Mouse (Mus musculus): Measurements from ENCODE around the gene Mettl14. TPM values are rescaled to one million over a fixed set of nuclear protein-coding genes. Genes with fewer than 3 reads are reported as not detected.
"Not testable (repeated sequence)": the region's sequence is repeated elsewhere in the genome, so short reads cannot be mapped to it uniquely, and the experiment has no call there.

The Mettl14 gene
- total RNA-seq, 2 experiments from 2014 or later: 12.3 to 13.6 TPM

DNA sequence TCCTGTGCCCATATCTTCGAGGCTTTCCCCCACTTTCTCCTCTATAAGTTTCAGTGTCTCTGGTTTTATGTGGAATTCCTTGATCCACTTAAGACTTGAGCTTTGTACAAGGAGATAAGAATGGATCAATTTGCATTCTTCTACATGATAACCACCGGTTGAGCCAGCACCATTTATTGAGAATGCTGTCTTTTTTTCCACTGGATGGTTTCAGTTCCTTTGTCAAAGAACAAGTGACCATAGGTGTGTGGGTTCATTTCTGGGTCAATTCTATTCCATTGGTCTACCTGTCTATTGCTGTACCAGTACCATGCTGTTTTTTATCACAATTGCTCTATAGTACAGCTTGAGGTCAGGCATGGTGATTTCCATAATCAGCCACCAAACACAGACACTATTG, 19.1 kb downstream of the Mettl14 start:
- DNase-seq (ENCODE audit: low spot score in 2 of 2): not testable (repeated sequence)

DNA sequence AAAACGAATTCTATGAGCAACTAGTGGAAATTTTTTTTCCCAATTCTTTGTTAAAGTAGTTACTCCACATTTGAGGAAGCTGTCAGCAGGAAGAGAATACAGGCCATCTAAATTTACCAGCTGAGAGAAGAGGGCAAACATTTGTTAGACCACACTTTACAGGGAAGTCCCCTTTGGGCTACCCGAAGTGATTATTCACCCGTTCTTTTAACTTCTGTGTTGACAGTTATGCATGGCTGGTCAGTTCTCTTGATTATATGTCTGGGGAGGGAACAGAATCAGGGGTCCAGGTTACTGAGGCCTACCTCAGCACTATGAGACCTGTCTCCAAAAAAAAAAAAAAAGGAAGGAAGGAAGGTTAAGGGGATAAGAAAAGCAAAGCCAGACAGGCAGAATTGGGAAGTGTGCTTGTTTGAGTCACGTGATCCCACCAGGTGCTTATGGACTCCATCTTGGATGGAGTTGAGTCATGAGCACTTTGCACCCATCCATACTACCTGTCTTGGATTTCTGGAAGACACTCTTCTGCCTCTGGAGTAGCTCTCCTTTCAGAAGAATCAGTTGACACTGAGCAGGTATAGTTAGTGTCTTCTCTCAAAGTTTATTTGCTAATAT, 29.4 kb downstream of the Mettl14 start:
- no peak for DNase-seq (ENCODE audit: low spot score in 2 of 2)

DNA sequence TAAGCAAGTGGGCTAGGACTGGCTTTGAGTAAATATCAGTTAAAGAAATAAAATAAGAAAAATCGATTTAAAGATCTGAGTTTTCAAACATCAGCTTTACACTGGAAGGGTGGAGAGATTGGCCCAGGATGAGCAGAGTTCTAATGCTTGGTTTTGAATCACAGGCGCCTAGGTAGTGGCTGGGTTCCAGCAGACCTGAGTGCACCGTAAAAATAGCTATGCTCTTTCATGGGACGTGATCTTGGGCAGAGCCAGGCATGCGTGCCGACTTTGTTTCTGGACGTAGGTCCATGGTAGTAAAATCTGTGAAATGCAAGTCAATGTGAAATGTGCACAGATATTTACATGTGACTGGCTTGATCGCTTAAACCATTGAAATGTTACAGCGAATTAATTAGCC, 31.5 kb downstream of the Mettl14 start:
- no peak for DNase-seq (ENCODE audit: low spot score in 2 of 2)

DNA sequence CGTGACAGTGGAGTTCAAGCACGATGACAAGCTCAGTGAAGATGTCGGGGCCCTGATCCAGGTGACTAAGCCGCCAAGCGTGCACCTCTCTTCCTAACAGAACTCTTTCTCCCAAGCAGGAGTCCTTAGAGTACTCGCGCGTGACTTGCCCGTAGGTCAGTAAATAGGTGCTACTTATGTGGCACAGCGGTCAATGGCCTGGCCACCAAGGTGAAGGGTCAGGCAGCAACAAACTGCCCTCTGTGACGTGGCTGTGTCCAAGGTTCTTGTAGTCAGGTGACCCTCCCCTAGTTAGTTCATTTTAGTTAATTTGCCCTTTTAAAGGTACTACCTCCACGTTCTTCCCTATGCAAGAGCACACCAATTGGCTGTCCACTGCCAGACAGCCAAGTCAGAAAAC, 32.2 kb downstream of the Mettl14 start:
- no peak for DNase-seq (ENCODE audit: low spot score in 2 of 2)

DNA sequence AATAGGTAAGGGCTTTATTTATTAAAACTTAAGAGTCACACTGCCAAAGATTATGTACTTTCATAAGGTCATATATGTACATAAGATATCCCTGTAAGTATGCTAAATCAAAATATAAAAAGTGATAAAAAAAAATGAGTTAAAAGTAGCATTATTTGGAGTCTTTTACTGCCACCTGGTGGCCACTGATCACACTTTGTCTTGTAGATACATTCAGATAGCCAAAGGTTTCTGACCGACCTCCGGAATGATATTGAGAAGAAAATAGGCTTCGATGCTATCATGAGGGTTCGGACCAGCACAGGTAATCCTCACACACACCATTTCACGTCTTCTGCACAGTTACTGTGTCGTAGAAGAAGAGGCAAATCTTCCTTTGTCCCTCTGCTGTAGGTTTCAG, 32.7 kb downstream of the Mettl14 start:
- DNase-seq (ENCODE audit: low spot score in 2 of 2): peak in 1 of 2 experiments; percentile 48

DNA sequence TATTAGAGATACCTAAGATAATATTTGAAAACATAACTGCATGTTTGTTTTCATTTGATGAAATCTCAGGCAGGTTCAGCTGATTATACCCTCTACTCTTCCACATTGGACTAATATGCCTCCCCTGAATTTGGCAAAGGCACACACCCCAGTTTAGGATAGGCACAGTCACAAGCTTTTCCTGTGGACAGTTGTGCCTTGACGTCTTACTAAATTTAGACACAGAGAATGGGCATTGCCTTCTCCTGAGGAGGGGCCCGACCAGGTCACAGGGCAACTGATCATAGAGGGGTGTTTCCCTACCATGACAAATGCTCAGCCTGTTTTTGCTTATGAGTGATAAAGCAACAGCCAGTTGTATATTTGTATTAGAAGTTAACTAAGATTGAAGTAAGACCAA, 34.4 kb downstream of the Mettl14 start:
- DNase-seq (ENCODE audit: low spot score in 2 of 2): no peak

DNA sequence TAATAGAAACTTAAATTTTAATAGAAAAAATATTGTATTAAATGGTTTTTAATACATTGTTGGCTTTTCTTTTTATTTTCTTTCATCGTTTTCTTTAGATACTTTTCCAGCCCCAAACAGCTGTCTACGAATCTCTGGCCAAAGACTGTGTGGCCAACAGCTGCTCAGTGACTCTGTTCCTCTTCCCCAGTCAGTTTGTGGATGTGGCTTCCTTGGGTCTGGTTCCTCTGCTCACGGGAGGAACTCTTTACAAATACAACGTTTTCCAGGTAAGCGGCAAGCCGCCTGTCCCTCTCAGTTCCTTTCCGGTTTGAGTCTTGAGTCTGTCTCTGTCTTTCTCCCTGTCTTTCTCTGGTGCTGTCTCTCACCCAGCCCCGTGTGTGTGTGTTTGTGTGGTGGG, 35.3 kb downstream of the Mettl14 start:
- DNase-seq (ENCODE audit: low spot score in 2 of 2): no peak

DNA sequence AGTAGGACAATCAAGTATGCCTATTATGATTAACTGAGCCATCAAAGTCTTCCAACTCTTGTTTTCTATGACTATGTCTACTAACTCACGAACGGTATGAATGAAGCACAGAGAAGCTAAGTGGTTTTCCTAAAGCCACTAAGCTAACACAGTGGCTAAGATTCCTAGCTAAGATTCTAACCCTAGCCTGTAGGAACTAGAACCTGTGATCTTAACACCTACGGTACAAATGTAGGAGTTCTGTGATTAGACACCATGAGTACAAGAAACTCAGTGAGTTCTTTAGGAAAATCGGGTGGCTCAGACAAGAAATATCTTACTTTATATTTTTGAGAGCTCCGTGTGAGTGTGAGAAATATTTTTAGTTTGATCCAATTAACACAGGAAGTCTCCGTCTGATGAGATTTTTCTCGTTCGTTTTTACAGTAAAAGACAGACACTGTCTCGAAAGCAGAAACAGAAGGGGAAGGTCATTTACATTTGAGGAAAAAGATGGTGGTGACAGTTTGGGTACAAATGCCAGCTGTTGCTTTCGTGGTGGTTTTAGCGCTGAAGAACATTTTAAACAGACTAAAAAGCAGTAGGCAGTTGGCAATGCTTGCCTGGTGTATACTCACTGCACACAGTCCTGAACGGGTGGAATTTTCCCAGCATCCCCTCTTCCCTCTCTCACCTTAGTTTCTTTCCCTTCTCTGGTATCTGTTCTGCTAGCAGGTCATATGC, 37.7 kb downstream of the Mettl14 start:
- peak in 1 of 2 experiments; percentile 32 for DNase-seq (ENCODE audit: low spot score in 2 of 2)

DNA sequence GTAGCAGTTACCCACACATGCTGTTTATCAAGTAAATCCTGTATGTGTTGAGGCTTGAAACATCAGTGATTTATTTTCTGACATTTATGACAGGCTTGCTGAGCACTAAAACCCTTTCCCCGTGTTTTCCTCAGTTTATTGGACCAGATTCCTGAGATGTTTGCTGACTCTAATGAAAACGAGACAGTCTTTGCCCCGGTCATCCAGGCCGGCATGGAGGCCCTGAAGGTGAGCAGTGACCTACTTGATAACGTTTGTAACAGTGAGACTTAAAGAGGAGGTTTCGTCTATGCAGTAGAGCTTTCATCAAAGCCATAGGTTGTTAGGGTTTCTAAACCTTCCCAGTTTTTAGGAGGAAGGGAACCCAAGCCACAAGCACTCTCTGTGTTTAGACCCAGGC, 42.2 kb downstream of the Mettl14 start:
- no peak for DNase-seq (ENCODE audit: low spot score in 2 of 2)

DNA sequence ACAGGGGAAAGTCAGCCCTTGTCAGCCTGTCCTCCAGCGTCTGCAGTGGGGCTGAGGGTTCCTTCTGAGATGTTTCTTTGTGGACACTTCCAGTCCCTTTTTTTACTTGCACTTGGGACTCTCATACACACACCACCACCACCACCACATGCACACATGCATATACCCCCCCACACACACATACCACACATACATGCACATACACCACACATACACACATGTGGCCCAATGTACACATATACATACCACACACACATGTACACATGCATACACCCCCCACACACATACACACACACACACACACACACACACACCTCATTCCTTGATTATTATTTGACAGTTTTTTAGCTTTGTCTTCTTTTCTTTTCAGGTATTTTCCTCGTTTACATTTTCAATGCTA, 44.9 kb downstream of the Mettl14 start:
- no peak for DNase-seq (ENCODE audit: low spot score in 2 of 2)

DNA sequence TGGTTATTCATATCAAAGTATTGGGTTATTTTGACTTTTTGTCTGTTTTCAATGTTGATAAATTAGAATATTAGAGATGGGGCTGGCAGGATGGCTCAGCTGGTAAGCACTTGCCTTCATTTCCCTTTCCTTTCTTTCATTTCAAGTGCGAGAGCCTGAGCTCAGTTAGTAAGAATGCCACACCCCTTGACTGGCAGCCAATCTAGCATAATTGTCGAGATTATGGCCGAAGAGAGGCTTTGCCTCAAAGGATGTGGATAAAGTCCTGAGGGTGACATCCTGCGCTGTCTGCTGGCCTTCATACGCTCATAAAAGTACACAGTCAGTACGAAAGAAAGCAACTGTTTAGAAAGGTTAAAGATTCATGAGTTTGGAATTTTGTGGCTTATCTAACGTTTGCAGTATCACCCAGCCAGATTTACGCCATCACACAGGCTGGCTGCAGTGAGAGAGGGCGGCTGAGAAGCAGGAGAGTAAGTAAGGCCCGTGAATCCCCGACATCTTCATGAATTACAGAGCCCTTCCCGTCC, 47.2 kb downstream of the Mettl14 start:
- no peak for DNase-seq (ENCODE audit: low spot score in 2 of 2)

DNA sequence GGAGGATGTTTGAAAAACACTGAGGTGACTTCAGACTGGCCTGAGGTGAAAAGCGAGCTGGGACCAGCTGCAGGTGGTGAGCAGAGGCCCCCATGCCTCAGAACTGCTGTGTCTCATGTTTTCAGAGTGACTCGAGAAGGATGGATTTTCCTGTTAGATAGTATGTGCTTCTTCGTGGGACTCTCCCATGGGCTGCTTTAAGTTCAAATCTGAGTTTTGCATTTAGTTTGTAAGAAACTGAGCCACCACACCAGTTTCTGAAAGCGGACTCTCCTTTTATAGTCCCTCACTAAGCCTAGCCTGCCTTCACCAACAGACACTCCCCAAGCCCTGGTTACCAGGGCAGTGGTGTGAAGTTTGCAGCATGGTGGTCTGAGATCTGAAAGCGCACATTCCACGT, 48.1 kb downstream of the Mettl14 start:
- DNase-seq (ENCODE audit: low spot score in 2 of 2): no peak

DNA sequence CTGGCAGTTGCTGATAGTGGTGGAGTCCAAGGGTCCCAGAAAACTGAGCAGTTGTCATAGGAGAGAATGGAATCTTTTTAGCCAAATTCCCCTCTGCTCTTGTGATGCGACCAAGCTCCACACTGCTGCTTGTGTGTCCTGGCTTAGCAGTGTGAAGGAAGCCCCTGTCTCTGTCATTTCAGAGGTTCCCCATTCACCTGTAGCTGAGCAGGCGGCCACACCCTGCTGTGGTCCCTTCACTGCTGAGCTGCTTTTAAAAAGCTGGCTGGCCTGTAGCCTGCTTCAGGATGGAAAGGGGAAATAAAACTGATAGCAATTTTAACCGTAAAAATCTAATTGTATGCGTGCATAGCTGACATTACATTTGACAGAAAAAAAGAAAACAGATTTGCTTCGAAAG, 49.0 kb downstream of the Mettl14 start:
- no peak for DNase-seq (ENCODE audit: low spot score in 2 of 2)

DNA sequence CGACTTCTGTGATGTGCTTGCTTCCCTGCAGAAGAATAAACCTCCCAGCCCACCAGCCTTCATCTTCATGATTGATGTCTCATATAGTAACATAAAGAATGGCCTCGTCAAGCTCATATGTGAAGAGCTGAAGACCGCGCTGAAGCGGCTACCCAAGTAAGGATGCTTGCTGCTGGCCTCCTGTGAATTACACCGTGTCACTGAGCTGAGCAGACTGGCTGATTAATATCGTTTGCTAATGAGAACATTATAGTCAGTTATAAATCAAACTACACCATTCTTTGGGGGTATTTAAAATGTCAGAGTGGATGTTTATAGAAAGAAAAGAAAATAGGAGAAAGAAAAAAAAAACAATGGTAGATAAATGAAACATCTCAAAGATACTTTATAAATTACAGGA, 49.5 kb downstream of the Mettl14 start:
- no peak for DNase-seq (ENCODE audit: low spot score in 2 of 2)

DNA sequence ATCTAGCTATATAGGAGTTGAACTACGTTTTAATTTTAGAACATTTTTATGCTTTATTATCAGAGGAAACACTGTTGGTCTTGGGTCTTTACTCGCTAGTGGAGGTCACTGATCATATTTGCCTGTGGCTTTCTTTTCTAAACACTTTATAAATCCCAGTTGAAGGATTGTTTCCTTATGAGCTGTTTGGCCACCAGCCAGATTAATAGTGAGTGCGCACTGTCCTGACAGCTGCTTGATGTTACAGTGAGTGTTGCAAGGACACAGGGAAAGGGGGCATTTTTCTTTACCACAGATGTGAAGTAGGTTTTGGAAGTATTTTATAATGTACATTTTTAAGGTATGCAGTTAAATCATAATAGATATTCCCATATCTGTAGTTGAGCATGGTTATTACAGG, 50.4 kb downstream of the Mettl14 start:
- no peak for DNase-seq (ENCODE audit: low spot score in 2 of 2)

DNA sequence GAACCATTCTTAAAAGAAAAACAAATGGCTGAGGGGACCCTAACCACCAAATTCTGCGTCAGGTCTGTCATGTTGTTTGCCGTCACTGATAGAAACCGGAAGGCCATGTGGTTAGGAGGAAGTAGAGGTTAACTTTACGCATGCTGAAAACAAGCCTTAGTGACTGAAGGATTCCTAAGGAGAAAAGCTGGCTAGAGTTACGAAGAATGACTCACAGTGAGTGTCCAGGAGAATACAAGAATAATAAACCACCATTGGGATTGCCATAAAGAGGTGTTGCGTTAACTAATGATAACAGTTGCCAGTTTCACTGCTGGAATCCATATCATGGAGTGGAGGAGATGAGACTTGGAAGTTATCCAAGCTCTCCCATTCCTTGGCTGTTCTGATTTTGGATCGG, 51.0 kb downstream of the Mettl14 start:
- DNase-seq (ENCODE audit: low spot score in 2 of 2): no peak

DNA sequence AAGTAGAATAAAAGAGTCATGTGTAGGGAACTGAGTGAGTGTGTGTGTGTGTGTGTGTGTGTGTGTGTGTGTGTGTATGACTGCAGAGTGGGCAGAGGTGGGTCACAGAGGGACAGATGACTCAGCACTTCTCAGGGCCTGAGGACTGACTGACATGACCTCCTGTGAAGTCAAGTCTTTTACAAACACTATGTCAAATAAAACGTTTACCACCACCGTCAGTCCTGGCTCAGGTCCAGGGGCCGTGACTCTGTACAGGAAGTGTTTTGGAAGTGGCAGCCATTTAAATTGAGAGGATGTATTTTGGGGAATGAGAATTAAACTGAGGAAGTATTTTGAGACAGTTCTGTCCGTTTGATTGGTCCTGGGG, 52.9 kb downstream of the Mettl14 start:
- DNase-seq (ENCODE audit: low spot score in 2 of 2): no peak

DNA sequence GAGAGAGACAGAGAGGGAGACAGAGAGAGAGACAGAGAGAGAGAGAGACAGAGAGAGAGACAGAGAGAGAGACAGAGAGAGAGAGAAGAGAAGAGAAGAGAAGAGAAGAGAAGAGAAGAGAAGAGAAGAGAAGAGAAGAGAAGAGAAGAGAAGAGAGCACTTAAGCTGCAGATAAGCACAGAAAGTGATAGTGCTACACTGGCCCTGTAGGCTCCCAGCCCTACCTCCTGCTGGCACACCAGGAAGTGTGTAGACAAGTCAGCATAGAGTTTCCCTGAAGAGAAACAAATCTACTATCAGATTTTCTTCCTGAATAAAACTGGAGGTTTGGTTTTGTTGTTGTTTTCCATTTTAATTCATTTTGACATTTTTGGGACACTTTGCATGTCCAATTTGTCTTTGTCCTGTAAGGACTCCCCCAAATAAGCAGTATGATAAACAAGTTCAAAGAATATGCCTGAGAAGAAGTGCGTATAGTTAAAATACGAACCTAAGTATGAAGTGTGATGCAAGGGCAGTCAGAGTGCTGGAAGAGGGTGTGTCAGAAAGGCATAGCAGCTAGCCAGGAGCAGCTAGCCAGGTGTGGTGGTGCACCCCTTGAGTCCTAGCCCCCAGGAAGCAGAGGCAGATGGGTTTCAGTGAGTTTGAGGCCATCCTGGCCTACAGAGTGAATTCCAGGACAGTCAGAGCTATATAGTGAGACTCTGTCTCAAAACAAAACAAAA, 53.4 kb downstream of the Mettl14 start:
- DNase-seq (ENCODE audit: low spot score in 2 of 2): no peak

DNA sequence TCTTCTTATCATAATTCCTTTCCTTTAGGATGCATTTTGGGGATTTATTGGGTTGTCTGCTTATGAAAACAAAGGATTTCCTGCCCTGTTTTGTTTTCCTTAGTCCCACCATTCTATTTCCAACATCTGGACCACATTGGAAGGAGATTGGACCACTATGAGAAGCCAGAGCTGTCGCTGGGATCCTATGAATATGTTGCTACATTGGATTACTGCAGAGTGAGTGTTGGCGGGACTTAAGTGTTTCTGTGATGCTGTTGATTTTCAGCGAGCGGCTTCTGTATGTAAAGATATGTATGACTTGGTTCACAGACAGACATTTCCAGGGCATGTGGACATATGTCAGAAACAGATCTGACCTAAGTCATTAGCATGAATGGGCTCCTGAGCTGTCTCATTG, 55.7 kb downstream of the Mettl14 start:
- no peak for DNase-seq (ENCODE audit: low spot score in 2 of 2)

DNA sequence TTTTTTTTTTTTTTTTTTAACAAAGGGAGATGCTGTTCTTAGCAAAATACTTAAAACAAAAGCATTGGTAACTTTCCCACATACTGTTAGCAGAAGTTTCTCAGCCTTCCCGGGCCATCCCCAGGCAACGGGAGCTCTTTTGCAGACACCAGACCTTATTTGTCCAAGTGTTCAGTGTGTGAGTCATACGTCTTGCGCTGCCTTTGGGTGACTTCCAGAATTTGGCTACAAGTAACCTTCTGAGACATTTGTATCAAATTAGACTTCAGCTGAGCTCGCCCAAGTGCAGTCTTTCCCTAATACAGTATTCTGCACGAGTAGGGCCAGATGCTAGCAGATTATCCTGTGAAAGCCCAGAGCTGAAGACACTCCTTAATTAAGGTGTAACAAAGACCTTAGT, 56.7 kb downstream of the Mettl14 start:
- no peak for DNase-seq (ENCODE audit: low spot score in 2 of 2)

DNA sequence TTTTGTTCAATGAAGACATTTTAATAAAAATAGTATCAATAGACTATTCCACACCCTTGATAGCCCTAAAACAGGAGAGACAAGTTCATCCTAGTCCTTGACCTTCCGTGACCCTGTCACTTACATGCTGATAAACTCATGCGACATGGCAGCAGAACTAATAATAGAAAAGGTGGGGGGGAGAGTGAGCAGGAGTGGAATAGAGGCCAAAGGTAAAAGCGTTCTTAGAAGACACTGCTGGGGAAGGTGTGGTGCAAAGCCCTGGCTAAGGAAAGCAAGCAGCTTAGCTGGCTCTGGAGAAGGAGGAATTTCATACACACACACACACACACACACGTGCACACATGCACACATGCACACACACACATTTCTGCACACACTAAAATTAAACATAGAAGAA, 61.6 kb downstream of the Mettl14 start:
- DNase-seq (ENCODE audit: low spot score in 2 of 2): no peak

DNA sequence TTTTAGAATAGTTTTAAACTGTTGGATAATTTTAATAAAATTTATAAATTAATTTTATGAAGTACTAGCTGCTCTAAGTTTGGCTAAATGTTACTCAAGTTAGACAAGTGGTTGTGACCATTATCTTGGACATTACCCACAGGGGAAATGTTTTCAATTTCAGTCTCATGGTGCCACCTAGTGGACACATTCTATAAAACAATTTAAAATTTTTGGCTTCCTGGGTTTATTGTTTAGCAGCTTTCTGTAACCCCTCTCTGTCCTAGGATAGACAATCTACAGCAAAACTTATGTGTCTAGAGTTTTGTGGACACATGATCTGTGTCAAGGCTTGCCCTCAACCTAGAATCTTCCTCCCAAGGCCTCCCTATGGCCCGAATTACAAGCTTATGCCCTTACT, 63.8 kb downstream of the Mettl14 start:
- peak; percentile 6 to 21 for DNase-seq (ENCODE audit: low spot score in 2 of 2)

All from left cerebral cortex, adult 18-20 months (tissue).